Mouse (Mus musculus): ENCODE results near the gene Cyp4f39. TPM values are rescaled to one million over a fixed set of nuclear protein-coding genes. Genes with fewer than 3 reads are reported as not detected.
"Not testable (repeated sequence)": the region's sequence is repeated elsewhere in the genome, so short reads cannot be mapped to it uniquely, and the experiment has no call there.

The Cyp4f39 gene
- total RNA-seq, 4 experiments from 2014 or later, result not detected

GRCm38 (mm10) chr17:32528408-32529337, 76.2 kb downstream of the Cyp4f39 start:
- DNase-seq (ENCODE audit: low spot score in 2 of 2), result peak; percentile 71 to 81

GRCm38 (mm10) chr17:32532356-32532755, 79.8 kb downstream of the Cyp4f39 start:
- DNase-seq (ENCODE audit: low spot score in 2 of 2), result not testable (repeated sequence)

DNA sequence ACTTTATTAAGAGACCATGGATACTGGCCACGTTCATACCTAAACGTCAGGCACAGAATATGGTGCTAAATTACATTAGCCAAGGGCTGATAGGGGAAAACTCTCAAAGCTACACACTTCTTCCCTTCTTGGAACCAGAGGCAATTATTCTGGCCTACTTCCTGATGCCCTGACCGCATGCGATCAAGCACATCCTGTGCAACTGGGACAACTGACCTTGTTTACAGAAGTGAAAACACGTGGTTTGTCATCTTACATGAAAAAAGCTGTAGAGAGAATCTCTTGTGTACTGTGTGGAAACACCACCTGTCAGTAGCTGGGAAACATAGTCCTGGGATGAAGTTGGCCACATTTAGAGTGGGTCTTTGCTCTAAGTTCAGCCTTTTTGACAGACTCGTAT, 81.5 kb downstream of the Cyp4f39 start:
- no peak for DNase-seq (ENCODE audit: low spot score in 2 of 2)

DNA sequence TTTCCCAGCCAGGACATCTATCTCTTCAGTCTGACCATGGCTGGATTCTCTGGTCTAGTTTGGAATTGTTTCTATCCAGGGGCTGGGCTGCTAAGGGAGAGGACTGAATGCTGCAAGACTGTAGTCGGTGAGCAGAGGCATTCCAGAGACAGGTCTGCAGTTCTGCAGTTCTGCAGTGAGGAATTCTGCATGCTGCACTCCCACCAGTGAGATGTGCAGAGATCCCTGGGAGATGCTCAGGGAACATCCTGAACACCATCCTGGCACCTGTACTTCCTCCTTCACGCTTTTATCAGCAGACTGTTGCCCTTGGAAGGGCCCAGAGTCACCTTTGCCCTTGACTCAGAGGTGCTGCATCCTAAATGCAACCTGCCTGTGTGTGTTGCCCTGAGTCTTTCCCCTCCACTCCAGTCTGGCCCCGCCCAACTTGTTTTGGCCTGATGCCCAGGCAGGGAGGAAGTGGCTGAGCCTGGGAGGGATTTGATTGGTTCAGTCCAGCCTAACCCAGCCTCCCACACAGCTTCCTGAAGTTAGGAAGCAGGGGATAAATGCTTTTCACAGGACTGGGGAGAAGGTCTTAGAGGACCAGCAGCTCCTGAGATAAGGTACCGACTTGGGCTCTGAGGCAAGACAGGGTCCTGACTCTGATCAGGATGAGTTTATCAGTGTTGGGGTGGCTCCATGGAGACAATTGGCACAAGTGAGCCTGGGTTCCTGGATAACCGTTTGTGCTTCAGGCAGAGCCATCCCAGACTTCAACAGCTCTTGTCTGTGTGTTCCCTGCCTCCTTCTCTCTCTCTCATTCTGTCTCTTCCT, 83.7 kb downstream of the Cyp4f39 start, which contains the start of gene Cyp4f16:
TSS of gene Cyp4f16 (plus strand) at position 508 of the 816 bp plus-strand sequence.
- DNase-seq (ENCODE audit: low spot score in 2 of 2), result peak; percentile 34 to 60

DNA sequence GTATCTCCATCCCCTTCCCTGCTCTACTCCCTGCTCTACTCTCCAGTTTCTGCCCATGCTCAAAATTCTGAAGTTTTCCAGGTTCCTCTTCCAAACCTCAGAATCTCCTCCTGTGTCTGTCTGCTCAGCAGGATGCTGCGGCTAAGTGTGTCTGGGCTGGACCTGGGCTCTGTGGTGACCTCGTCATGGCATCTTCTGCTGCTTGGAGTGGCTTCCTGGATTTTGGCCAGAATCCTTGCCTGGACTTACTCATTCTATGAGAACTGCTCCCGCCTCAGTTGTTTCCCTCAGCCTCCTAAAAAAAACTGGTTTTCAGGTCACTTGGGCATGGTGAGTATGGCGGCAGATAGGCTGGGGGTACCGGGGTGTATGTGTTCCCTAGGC, 84.3 kb downstream of the Cyp4f39 start:
- DNase-seq (ENCODE audit: low spot score in 2 of 2), result no peak

Other genes with a start within 250 kb of the Cyp4f39 start
- gene Brd4, start 168.0 kb upstream of the Cyp4f39 start, total RNA-seq (2022), result 100 to 1,000 TPM in 2 of 4 experiments, 10 to 100 TPM in 2; 97.6 to 116 (median 102) TPM
- 10 to 100 TPM; 78.4 to 92.7 (median 90.7) TPM for gene Akap8, start 131.5 kb upstream of the Cyp4f39 start, total RNA-seq (2022)
- gene Akap8l, start 102.1 kb upstream of the Cyp4f39 start, total RNA-seq (2022), result 100 to 1,000 TPM; 184 to 217 (median 195) TPM
- gene Wiz, start 63.3 kb upstream of the Cyp4f39 start, total RNA-seq (2022), result 10 to 100 TPM; 46.6 to 50.3 (median 49.1) TPM
- 10 to 100 TPM in 2 of 4 experiments, 1 to 10 TPM in 2; 3.8 to 11.5 (median 7.6) TPM for gene Rasal3, start 49.1 kb upstream of the Cyp4f39 start, total RNA-seq (2022)
- gene Pglyrp2, start 28.6 kb upstream of the Cyp4f39 start, total RNA-seq (2022), result not detected
- gene Cyp4f17, start 53.3 kb downstream of the Cyp4f39 start, total RNA-seq (2022), result 1 to 10 TPM; 3.9 to 6.4 (median 4.6) TPM
- 1 to 10 TPM; 4.8 to 7.1 (median 6.4) TPM for gene Cyp4f16, start 83.8 kb downstream of the Cyp4f39 start, total RNA-seq (2022)
- gene Cyp4f37, start 168.6 kb downstream of the Cyp4f39 start, total RNA-seq (2022), result not detected
- gene Cyp4f40, start 206.2 kb downstream of the Cyp4f39 start, total RNA-seq (2022), result not detected
- gene Cyp4f15, start 232.9 kb downstream of the Cyp4f39 start, total RNA-seq (2022), result 10 to 100 TPM; 14.8 to 20.4 (median 18.0) TPM

Data from left cerebral cortex, adult 8-10 months (tissue).